Comparison of ENCODE assay signal across 8 mouse cellular contexts in genomic region chr10:94958311-94958710, GRCm38 (mm10). TPM values are rescaled to one million over a fixed set of nuclear protein-coding genes. Genes with fewer than 3 reads are reported as not detected.
A peak's percentile ranks its signal among the peaks of the same experiment; 100 is the strongest.
DNase-seq lines count a peak whose midpoint lies in the region; ATAC-seq and TF ChIP-seq lines count a peak whose summit lies in the region.

No protein-coding gene starts in this region.

- peaks cover 4% of the 10 kb centered on the region; the same call in 1 of the 2 replicates for H3K27me3 ChIP-seq in heart, postnatal 0 days (ENCODE audit: control insufficient read depth, insufficient read depth, low read length)

- H3K4me2 ChIP-seq in heart, postnatal 0 days (ENCODE audit: low read depth, low read length) = no peak overlapping the region

- H3K9ac ChIP-seq in heart, postnatal 0 days (replicated peaks; ENCODE audit: low read depth, low read length) = no peak overlapping the region

- no peak overlapping the region for H3K27ac ChIP-seq in heart, postnatal 0 days (ENCODE audit: low read depth)

- no peaks in the 10 kb centered on the region for H3K9me3 ChIP-seq in heart, postnatal 0 days (replicated peaks; ENCODE audit: control insufficient read depth, low read length)

- WGBS in heart, postnatal 0 days = 9% methylated on average over 7 of the region's 7 CpGs
- 12% methylated on average over 7 of the region's 7 CpGs for WGBS in lung, adult 2 months

- peak; percentile 95 for TF ChIP-seq CTCF in heart, postnatal 0 days (IDR thresholded peaks at IDR 0.05; ENCODE audit: low read depth)
- TF ChIP-seq CTCF in lung, adult 2 months (IDR thresholded peaks at IDR 0.05; ENCODE audit: insufficient read depth, low read length) = peak; percentile 28; the same call in 1 of the 2 replicates

- no peak for TF ChIP-seq EP300 in heart, postnatal 0 days (IDR thresholded peaks at IDR 0.05; ENCODE audit: low read depth)

- H3K4me1 ChIP-seq in heart, postnatal 0 days (ENCODE audit: control insufficient read depth, insufficient read depth) = no peaks in the 10 kb centered on the region
- no peaks in the 10 kb centered on the region for H3K4me1 ChIP-seq in lung, adult 2 months (ENCODE audit: control insufficient read depth, insufficient read depth, low read length)

- no peak for TF ChIP-seq POLR2A in lung, adult 2 months (IDR thresholded peaks at IDR 0.05; ENCODE audit: borderline replicate concordance, extremely low read depth, low read depth, low read length)

- peak; percentile 55 for ATAC-seq in common myeloid progenitor, adult 5-6 weeks (replicated peaks; ENCODE audit: low read depth, poor library complexity, severe bottlenecking)
- no peak for ATAC-seq in heart, postnatal 0 days (ENCODE audit: insufficient read depth, low read depth)

- peak; percentile 33 to 84 for DNase-seq in adrenal gland, adult (ENCODE audit: inconsistent age in 2 of 2, low spot score in 1 of 2)
- no peak for DNase-seq in adrenal gland, adult 8-10 months
- DNase-seq in right cerebral cortex, postnatal 25 days = peak; percentile 39
- no peak for DNase-seq in right cerebral cortex, postnatal 14 days
- DNase-seq in heart, postnatal 0 days (ENCODE audit: low spot score) = peak; percentile 59
- peak; percentile 37 for DNase-seq in lung, adult 2 months
- peak; percentile 24 for DNase-seq in skeletal muscle tissue, adult 2 months (ENCODE audit: low read depth, low spot score)

- H3K36me3 ChIP-seq in heart, postnatal 0 days (replicated peaks; ENCODE audit: control insufficient read depth, insufficient read depth, low read length) = no peaks in the 10 kb centered on the region

- no peak overlapping the region for H3K4me3 ChIP-seq in heart, postnatal 0 days (ENCODE audit: low read depth, low read length)
- no peak overlapping the region for H3K4me3 ChIP-seq in lung, adult 2 months (replicated peaks; ENCODE audit: extremely low read depth, low read depth, low read length)

RNA-seq across cellular contexts. Expression of gene Plxnc1, which starts 13.7 kb away (rescaled TPM):
- total RNA-seq in adrenal gland, adult 8-10 months (2022) = 10 to 100 TPM in 2 of 4 experiments, 1 to 10 TPM in 2; 1.5 to 30.4 (median 13.9) TPM
- 59.0 and 61.7 TPM in 2 replicates for total RNA-seq in common myeloid progenitor, adult 5-6 weeks (2017)
- 4.5 and 9.4 TPM in 2 replicates for total RNA-seq in heart, postnatal 0 days (2014; rRNA removed; ENCODE audit: low replicate concordance)
- polyA plus RNA-seq in heart, postnatal 0 days (2015; fragmentation: Nextera tagmentation; extraction: Ambion mirVana) = 1.4 and 1.5 TPM in 2 replicates
- 4.6 and 5.4 TPM in 2 replicates for polyA plus RNA-seq in lung, adult 2 months (2012; rRNA removed)

Comparison
In these comparisons a context has a peak if more than half of its experiments do, and no peak if none do; other contexts are left out.
1. DNase-seq: peak in adrenal gland, adult (2 of 2), right cerebral cortex, postnatal 25 days (single experiment), heart, postnatal 0 days (single experiment), lung, adult 2 months (single experiment) and skeletal muscle tissue, adult 2 months (single experiment); none in adrenal gland, adult 8-10 months (single experiment) and right cerebral cortex, postnatal 14 days (single experiment).